Mouse (Mus musculus) cerebellum, adult 2 months (tissue): ENCODE data around the gene Tbc1d4. TPM values are rescaled to one million over a fixed set of nuclear protein-coding genes. Genes with fewer than 3 reads are reported as not detected.

Experiments
- DNase-seq, 2 experiments: peaks; one replicate each; pipeline ENCODE4 v3.0.0; 2021
- H3K27ac ChIP-seq: fragments of 200-500 bp; 2 replicates; pipeline ENCODE4 v1.5.1; 2012; ENCODE audit warnings: low read length, control low read depth, inconsistent platforms; ENCODE audit not compliant: insufficient read depth
- H3K27me3 ChIP-seq: fragments of 200-500 bp; 2 replicates; pipeline ENCODE4 v1.6.1; 2012; ENCODE audit warnings: inconsistent platforms, mild to moderate bottlenecking, low read length, moderate library complexity; ENCODE audit not compliant: control insufficient read depth, insufficient read depth
- H3K4me1 ChIP-seq: fragments of 200-500 bp; 2 replicates; pipeline ENCODE4 v1.6.1; 2011; ENCODE audit warnings: low read length; ENCODE audit not compliant: control insufficient read depth, insufficient read depth
- H3K4me3 ChIP-seq: fragments of 200-500 bp; replicated peaks from 2 replicates; pipeline ENCODE3; 2011; ENCODE audit warnings: mild to moderate bottlenecking, low read depth, low read length, control low read depth; ENCODE audit not compliant: insufficient read depth
- CTCF ChIP-seq: fragments of 200-500 bp; IDR thresholded peaks from 2 replicates; pipeline ENCODE4 v1.5.1; 2011; ENCODE audit warnings: low read depth, mild to moderate bottlenecking, control low read depth, low read length, moderate library complexity, borderline replicate concordance; ENCODE audit not compliant: insufficient read depth
- POLR2A ChIP-seq: fragments of 200-500 bp; IDR thresholded peaks from 2 replicates; pipeline ENCODE4 v1.6.1; 2011; ENCODE audit warnings: low read length, control low read depth, borderline replicate concordance; ENCODE audit not compliant: insufficient read depth
- WGBS: fragments of 180-500 bp; shearing (Covaris S2); methylation state at CpG from one replicate; pipeline ENCODE4 v1.1.7; 2018; 5-methylcytosine and 5-hydroxymethylcytosine counted together
- polyA plus RNA-seq: library from polyadenylated mRNA; depleted of rRNA; stranded (reverse); fragments of >200 nt; gene quantifications from 2 replicates; pipeline ENCODE4 v1.2.3, GENCODE M21; 2012

Gene Tbc1d4
- polyA plus RNA-seq, 1 experiment = 35.9 TPM

DNA sequence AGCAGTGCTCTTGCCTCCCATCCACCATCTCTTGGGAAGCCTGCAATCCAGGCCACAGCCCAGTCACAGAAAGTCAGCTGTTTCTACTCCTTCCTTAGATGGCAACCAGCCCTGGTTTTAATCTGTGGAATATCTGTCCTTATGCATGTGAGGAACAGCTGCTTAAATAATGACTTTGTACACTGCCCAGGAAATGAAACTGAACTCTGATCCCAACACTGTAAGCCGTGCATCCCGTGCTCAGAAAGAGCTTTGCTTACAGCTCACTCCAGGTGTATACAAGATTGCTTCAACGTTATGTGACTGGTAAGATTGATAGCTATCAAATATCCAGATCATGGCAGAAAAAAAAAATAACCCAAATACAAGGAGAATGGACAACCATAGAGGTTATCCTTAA is 143.1 kb downstream of the Tbc1d4 start:
- Histone ChIP-seq H3K27me3 (no peaks in the 10 kb centered on the region), H3K4me3 (no peak overlapping the region), H3K27ac (no peak overlapping the region), H3K4me1 (peaks cover 2% of the 10 kb centered on the region; the same call in 1 of the 2 replicates)
- TF ChIP-seq CTCF (no peak), POLR2A (no peak)
- WGBS = 92% methylated on average over 3 of the region's 3 CpGs
- no peak for DNase-seq

DNA sequence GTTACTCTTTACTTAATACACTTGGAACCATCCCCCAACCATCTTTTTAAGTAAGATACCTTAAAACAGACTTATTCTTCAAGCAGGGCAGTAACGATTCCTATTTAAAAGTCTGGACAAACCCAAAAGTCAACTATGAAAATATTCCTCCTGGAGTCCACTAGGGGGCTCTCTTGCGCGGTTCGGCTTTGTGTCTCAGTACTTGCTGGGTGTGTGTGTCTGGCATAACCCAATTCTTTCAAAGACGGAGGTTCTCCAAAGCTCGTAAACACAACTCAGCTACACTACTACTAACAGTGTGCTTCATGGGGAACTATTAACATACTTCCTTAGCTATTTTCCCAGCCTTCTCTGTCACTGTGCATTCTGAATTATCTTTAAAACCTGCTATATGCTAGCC is 148.2 kb downstream of the Tbc1d4 start:
- Histone ChIP-seq H3K4me3 (no peak overlapping the region), H3K27ac (no peak overlapping the region), H3K4me1 (no peaks in the 10 kb centered on the region), H3K27me3 (no peaks in the 10 kb centered on the region)
- peak; percentile 60 to 64 for DNase-seq
- TF ChIP-seq POLR2A (no peak), CTCF (peak; percentile 64; the same call in 1 of the 2 replicates)
- 9% methylated on average over 6 of the region's 6 CpGs for WGBS

DNA sequence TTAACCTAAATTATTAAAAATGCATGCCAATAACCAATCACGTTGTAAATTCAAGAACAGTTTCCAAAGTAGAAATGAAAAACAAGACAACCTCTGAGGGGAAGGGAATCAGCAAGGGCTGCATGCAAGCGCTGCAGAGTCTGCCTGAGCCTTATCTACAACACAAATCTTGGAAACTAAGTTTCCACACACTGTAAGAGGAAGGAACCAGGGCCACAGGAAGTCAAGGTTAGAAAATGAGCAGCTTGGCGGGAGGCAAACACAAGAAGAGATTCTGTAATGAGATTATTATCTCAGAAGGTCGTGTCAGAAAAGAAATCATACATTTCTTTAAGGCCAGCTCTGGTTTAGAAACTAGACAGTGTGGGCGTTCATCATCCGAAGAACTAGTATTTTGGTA is 156.1 kb downstream of the Tbc1d4 start:
- Histone ChIP-seq H3K27me3 (no peaks in the 10 kb centered on the region), H3K27ac (no peak overlapping the region), H3K4me3 (no peak overlapping the region), H3K4me1 (no peaks in the 10 kb centered on the region)
- no peak for DNase-seq
- TF ChIP-seq POLR2A = no peak
- no peak for TF ChIP-seq CTCF
- WGBS = 89% methylated on average over 6 of the region's 6 CpGs

DNA sequence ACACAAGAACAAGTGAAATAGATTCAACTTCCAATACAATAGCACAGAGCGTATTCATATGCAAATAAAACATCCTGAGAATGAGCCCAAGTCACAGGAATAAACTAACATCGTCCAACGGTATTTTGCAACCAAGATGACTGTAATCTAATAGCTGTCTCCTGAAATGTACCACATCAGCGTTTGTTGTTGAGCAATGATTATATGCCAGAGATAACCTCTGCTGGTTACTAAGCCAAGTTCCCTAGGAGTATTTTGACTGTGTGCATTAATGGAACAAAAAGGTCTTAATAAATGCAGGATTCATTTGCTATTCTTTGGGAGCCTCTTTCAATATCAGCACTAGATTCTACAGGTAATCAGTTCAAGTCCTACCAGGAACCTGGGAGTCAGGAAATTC is 161.1 kb downstream of the Tbc1d4 start:
- H3K4me1 ChIP-seq = no peaks in the 10 kb centered on the region
- H3K4me3 ChIP-seq = no peak overlapping the region
- WGBS = 80% methylated on average over 4 of the region's 4 CpGs
- no peak overlapping the region for H3K27ac ChIP-seq
- H3K27me3 ChIP-seq = no peaks in the 10 kb centered on the region
- DNase-seq = no peak
- TF ChIP-seq POLR2A = no peak
- TF ChIP-seq CTCF = no peak

DNA sequence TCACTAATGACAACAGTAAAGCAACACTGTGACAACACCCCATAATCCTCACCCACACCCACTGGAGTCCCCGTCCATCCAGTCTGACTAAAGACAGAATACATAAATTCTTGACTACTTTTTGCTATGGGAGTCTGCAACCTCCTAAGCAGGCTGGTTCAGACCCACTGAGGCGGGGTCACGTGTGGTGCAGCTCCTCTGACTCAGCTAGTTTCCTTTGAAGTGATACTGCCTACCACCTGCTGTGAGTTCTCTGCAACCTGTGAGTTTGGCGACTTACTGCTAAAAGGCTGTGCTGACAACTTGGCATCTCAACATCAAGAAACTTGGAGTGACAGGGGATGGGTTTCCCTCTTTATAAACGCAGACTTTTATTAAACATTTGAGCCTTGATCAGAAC is 163.8 kb downstream of the Tbc1d4 start:
- Histone ChIP-seq H3K27ac (no peak overlapping the region), H3K4me3 (no peak overlapping the region), H3K4me1 (no peaks in the 10 kb centered on the region), H3K27me3 (no peaks in the 10 kb centered on the region)
- 69% methylated on average over 5 of the region's 5 CpGs for WGBS
- TF ChIP-seq CTCF (no peak), POLR2A (no peak)
- no peak for DNase-seq

DNA sequence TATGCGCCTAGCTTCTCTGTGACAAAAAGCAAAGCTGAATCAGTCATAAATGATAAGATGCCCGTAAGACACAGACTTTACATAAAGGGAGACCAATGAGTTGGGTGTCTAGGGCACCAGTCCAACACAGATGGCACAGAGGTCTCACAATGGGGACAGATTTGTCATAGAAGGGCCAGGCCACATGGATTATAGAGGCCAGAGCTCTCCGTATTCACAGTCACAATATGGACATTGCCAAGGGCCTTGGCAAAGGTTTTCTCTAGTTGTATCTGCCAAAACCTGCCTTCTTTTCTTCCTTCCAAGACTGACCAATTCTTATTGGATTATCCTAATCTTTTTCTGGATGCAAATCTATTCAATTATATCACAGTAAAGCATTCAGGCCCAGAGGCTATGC is 171.1 kb downstream of the Tbc1d4 start:
- peaks cover 9% of the 10 kb centered on the region; the same call in 1 of the 2 replicates for H3K4me1 ChIP-seq
- TF ChIP-seq CTCF (no peak), POLR2A (no peak)
- no peak overlapping the region for H3K27ac ChIP-seq
- no peaks in the 10 kb centered on the region for H3K27me3 ChIP-seq
- WGBS = 20% methylated on average over 3 of the region's 3 CpGs
- no peak overlapping the region for H3K4me3 ChIP-seq
- peak; percentile 70 to 89 for DNase-seq

DNA sequence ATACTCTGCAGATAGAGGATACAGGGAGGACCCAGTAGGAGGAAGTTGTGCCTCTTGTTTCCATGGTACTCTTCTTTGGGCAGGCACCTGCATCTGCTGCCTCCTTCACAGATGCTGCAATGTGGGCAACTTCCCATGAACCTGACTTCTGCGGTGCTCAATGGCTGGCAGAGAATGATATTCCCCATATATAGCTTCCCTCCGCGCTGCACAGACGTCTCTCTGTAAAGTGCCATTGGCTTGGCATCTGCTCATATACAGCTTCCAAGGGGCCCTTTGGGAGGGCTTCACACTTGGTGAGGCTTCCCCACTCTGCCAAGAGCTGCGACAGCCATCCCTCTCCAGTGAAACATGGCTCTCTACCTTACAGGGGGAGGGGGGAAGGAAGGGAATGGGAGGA is 178.5 kb downstream of the Tbc1d4 start:
- no peak for DNase-seq
- TF ChIP-seq CTCF = no peak
- no peak for TF ChIP-seq POLR2A
- no peaks in the 10 kb centered on the region for H3K4me1 ChIP-seq
- H3K27me3 ChIP-seq = no peaks in the 10 kb centered on the region
- WGBS = 6% methylated on average over 5 of the region's 5 CpGs
- no peak overlapping the region for H3K4me3 ChIP-seq
- H3K27ac ChIP-seq = no peak overlapping the region

DNA sequence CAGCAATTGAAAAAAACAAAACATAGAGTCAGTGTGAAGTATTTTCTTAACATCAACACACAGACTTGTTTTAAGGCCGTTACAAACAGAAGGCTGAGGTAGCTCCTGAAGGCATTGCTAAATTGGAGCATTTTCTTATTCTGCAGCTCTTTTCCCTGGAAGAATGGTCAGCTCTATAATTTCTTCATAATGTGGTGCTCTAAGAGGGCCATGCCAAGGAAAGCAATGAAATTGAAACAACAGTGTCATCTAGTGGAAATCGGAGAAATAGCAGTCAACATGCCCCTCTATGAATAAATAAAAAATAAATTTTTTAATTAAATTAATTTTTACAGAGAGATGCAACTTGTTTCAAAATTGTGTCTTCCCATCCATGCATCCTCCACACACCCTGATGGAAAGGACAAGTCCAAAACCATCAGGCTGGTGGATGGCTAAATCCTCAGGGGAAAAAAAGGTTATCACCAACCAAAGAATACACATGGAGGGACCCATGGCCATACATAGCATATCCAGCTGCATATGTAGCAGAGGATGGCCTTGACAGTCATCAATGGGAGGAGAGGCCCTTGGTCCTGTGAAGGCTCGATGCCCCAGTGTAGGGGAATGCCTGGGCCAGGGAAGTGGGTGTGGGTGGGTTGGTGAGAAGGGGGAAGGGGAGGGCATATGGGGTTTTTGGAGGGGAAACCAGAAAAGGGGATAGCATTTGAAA is 180.0 kb downstream of the Tbc1d4 start:
- Histone ChIP-seq H3K4me1 (no peaks in the 10 kb centered on the region), H3K27ac (no peak overlapping the region), H3K4me3 (no peak overlapping the region), H3K27me3 (no peaks in the 10 kb centered on the region)
- TF ChIP-seq CTCF = peak; percentile 41; the same call in 1 of the 2 replicates
- TF ChIP-seq POLR2A = no peak
- WGBS = 37% methylated on average over 3 of the region's 3 CpGs
- DNase-seq = peak in 1 of 2 experiments; percentile 14
